Mouse (Mus musculus): ENCODE data around the gene Tmem256. TPM values are rescaled to one million over a fixed set of nuclear protein-coding genes. Genes with fewer than 3 reads are reported as not detected.
"Not testable (repeated sequence)": the region's sequence is repeated elsewhere in the genome, so short reads cannot be mapped to it uniquely, and the experiment has no call there.

Gene Tmem256
- total RNA-seq, 2 experiments from 2014 or later = 144 to 166 TPM

GRCm38 (mm10) chr11:69854680-69855079 lies 16.4 kb downstream of the Tmem256 start:
- DNase-seq = no peak

- peak; percentile 38 to 77 for DNase-seq
Observed at GRCm38 (mm10) chr11:69855347-69855746, 17.0 kb downstream of the Tmem256 start.

GRCm38 (mm10) chr11:69858113-69858998 lies 20.0 kb downstream of the Tmem256 start, which contains the start of gene Tnk1:
Tnk1 (minus strand) TSS chr11:69858730.
- DNase-seq = no peak

- DNase-seq = not testable (repeated sequence)
Observed at GRCm38 (mm10) chr11:69863729-69864128, 25.4 kb downstream of the Tmem256 start.

- no peak for DNase-seq
Observed at GRCm38 (mm10) chr11:69864138-69864860, 26.0 kb downstream of the Tmem256 start.

GRCm38 (mm10) chr11:69865561-69865960 lies 27.2 kb downstream of the Tmem256 start:
- DNase-seq = no peak

GRCm38 (mm10) chr11:69867335-69867734 lies 29.0 kb downstream of the Tmem256 start:
- DNase-seq = no peak

GRCm38 (mm10) chr11:69870289-69871069 lies 32.2 kb downstream of the Tmem256 start:
- DNase-seq = no peak

- no peak for DNase-seq
Observed at GRCm38 (mm10) chr11:69871822-69872221, 33.5 kb downstream of the Tmem256 start.

GRCm38 (mm10) chr11:69872451-69872850 lies 34.1 kb downstream of the Tmem256 start:
- peak; percentile 46 to 48 for DNase-seq

GRCm38 (mm10) chr11:69876186-69876585 lies 37.9 kb downstream of the Tmem256 start:
- no peak for DNase-seq

GRCm38 (mm10) chr11:69876867-69877266 lies 38.6 kb downstream of the Tmem256 start:
- DNase-seq = peak; percentile 87 to 92

- no peak for DNase-seq
Observed at GRCm38 (mm10) chr11:69877878-69878277, 39.6 kb downstream of the Tmem256 start, which contains the start of gene Tmem95. Tmem95 (minus strand) TSS chr11:69878018.

- no peak for DNase-seq
Observed at GRCm38 (mm10) chr11:69878399-69878798, 40.1 kb downstream of the Tmem256 start.

- no peak for DNase-seq
Observed at GRCm38 (mm10) chr11:69878952-69879351, 40.6 kb downstream of the Tmem256 start.

- DNase-seq = no peak
Observed at GRCm38 (mm10) chr11:69879711-69880110, 41.4 kb downstream of the Tmem256 start.

- DNase-seq = peak; percentile 70 to 79
Observed at GRCm38 (mm10) chr11:69880506-69880852, 42.2 kb downstream of the Tmem256 start.

GRCm38 (mm10) chr11:69880853-69881603 lies 42.7 kb downstream of the Tmem256 start, which contains the start of gene Kctd11:
Kctd11 (minus strand) TSS chr11:69881406.
- DNase-seq = peak; percentile 96

- DNase-seq = no peak
Observed at GRCm38 (mm10) chr11:69881787-69882670, 43.7 kb downstream of the Tmem256 start.

GRCm38 (mm10) chr11:69883066-69883465 lies 44.8 kb downstream of the Tmem256 start:
- no peak for DNase-seq

All from adrenal gland, postnatal 36 days (tissue).